Mouse (Mus musculus): ENCODE measurements at regions not wholly inside any gene's neighbourhood (a gene's known extent, or its start where the extent isn't known, plus 50 kb on each side); places are given as distances from the start of the nearest gene placed in this dataset.

DNA sequence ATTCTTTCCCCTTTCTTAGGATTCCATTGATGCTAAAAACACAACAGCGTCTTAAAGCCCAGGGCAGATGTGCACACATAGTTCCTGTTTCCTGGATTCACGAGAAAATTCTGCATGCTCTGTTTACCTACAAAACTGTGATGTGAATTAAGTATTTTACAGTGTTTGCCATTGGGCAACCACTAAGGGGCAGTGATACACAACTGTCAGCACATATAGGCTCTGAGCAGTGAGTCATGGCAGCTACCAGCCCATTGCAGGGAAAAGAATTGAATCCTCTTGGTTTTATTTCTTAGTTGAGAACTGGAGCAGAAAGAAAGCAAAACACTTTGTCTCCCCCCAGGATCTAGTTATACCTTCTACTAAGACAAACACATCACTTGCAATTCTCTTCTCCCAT, 1295.0 kb downstream of the Stim2 start:
- TF ChIP-seq POLR2A (IDR thresholded peaks at IDR 0.05; ENCODE audit: extremely low read depth, insufficient read depth, low read length): no peak
- peak; percentile 57 for TF ChIP-seq CTCF (IDR thresholded peaks at IDR 0.05; ENCODE audit: extremely low read depth, insufficient read depth, low read length)
